Mouse (Mus musculus): Measurements from ENCODE around the gene E2f6.

GRCm38 (mm10) chr12:16817147-16817546, 6.4 kb downstream of the E2f6 start:
- TF ChIP-seq CTCF (IDR thresholded peaks at IDR 0.05; ENCODE audit: low read depth, low read length) (no peak), GATA2 (IDR thresholded peaks at IDR 0.05; ENCODE audit: borderline replicate concordance, low read depth, low read length) (no peak)

Measured in G1E (cell line).